Mouse (Mus musculus) limb, embryonic 13.5 days (tissue): Measurements from ENCODE around the gene Kdm1b. TPM values are rescaled to one million over a fixed set of nuclear protein-coding genes. Genes with fewer than 3 reads are reported as not detected.

Experiments
- ATAC-seq: fragments of 200-750 bp; cut with Nextera tagmentation; 2 replicates; pipeline ENCODE4 v1.8.0; 2017; ENCODE audit warnings: low read depth, moderate number of reproducible peaks, moderate TSS enrichment; ENCODE audit not compliant: low FRiP score
- H3K27ac ChIP-seq: fragments of 300-500 bp; sonication (generic); 2 replicates; pipeline ENCODE4 v1.5.1; 2015; ENCODE audit warnings: inconsistent platforms, mild to moderate bottlenecking, moderate library complexity
- H3K27me3 ChIP-seq: fragments of 300-500 bp; sonication (generic); 2 replicates; pipeline ENCODE4 v1.6.1; 2015; ENCODE audit warnings: mild to moderate bottlenecking, inconsistent platforms
- H3K36me3 ChIP-seq: fragments of 300-500 bp; sonication (generic); 2 replicates; pipeline ENCODE4 v1.6.1; 2015; ENCODE audit warnings: inconsistent platforms, mild to moderate bottlenecking, moderate library complexity
- H3K4me1 ChIP-seq: fragments of 300-500 bp; sonication (generic); 2 replicates; pipeline ENCODE4 v1.6.1; 2015; ENCODE audit warnings: inconsistent platforms
- H3K4me2 ChIP-seq: fragments of 300-500 bp; sonication (generic); replicated peaks from 2 replicates; pipeline ENCODE4 v1.6.1; 2015; ENCODE audit warnings: inconsistent platforms, mild to moderate bottlenecking, moderate library complexity
- H3K4me3 ChIP-seq: fragments of 300-500 bp; sonication (generic); 2 replicates; pipeline ENCODE4 v1.5.1; 2015; ENCODE audit warnings: moderate library complexity, mild to moderate bottlenecking, inconsistent platforms
- H3K9ac ChIP-seq: fragments of 300-500 bp; sonication (generic); 2 replicates; pipeline ENCODE4 v1.6.1; 2015; ENCODE audit warnings: mild to moderate bottlenecking, inconsistent platforms
- H3K9me3 ChIP-seq: fragments of 300-500 bp; sonication (generic); 2 replicates; pipeline ENCODE4 v1.6.1; 2016; ENCODE audit warnings: inconsistent platforms
- WGBS: fragments of 180-500 bp; shearing (Covaris S2); methylation state at CpG from one replicate; pipeline ENCODE4 v1.1.7; 2015; 5-methylcytosine and 5-hydroxymethylcytosine counted together
- polyA plus RNA-seq: library from polyadenylated mRNA; unstranded; fragments of >200 nt; fragmentation: Nextera tagmentation; extraction: Ambion mirVana; gene quantifications from 2 replicates; pipeline ENCODE4 v1.2.1, GENCODE M21; 2015

The Kdm1b gene
- polyA plus RNA-seq: 11.7 and 13.6 TPM in 2 replicates

- Histone ChIP-seq H3K4me3 (peak within 1 kb of the TSS; percentile 85), H3K36me3 (no peaks in the 10 kb centered on the region; the same call in 1 of the 2 replicates), H3K4me2 (peak within 1 kb of the TSS; percentile 92), H3K27ac (peak within 1 kb of the TSS; percentile 55; the same call in 1 of the 2 replicates), H3K27me3 (no peaks in the 10 kb centered on the region), H3K9ac (peak within 1 kb of the TSS; percentile 82), H3K9me3 (no peaks in the 10 kb centered on the region), H3K4me1 (peaks cover 14% of the 10 kb centered on the region)
- under 1% methylated on average over 48 of the region's 48 CpGs for WGBS
- ATAC-seq: peak; percentile 95
These were observed at the start of gene Kdm1b for GRCm38 (mm10) chr13:47043030-47043680. TSS of gene Kdm1b (plus strand) at chr13:47043499.

- no peak overlapping the region for H3K9ac ChIP-seq
- 75% methylated on average over 4 of the region's 4 CpGs for WGBS
- H3K4me1 ChIP-seq: no peaks in the 10 kb centered on the region
- no peak overlapping the region for H3K4me3 ChIP-seq
- ATAC-seq: no peak
- H3K36me3 ChIP-seq: no peaks in the 10 kb centered on the region
- H3K9me3 ChIP-seq: no peaks in the 10 kb centered on the region
- H3K4me2 ChIP-seq: no peak overlapping the region
- H3K27ac ChIP-seq: no peak overlapping the region
- no peaks in the 10 kb centered on the region for H3K27me3 ChIP-seq
These were observed 45.9 kb upstream of the Kdm1b start for GRCm38 (mm10) chr13:46997355-46997754.

- no peak for ATAC-seq
- Histone ChIP-seq H3K4me1 (no peaks in the 10 kb centered on the region), H3K9ac (no peak overlapping the region), H3K27ac (no peak overlapping the region), H3K4me2 (no peak overlapping the region), H3K36me3 (no peaks in the 10 kb centered on the region), H3K9me3 (no peaks in the 10 kb centered on the region), H3K4me3 (no peak overlapping the region), H3K27me3 (no peaks in the 10 kb centered on the region)
- 64% methylated on average over 5 of the region's 5 CpGs for WGBS
These were observed 43.8 kb upstream of the Kdm1b start for GRCm38 (mm10) chr13:46999498-46999897.

GRCm38 (mm10) chr13:47001590-47001989 lies 41.7 kb upstream of the Kdm1b start:
- H3K4me1 ChIP-seq: no peaks in the 10 kb centered on the region
- H3K9ac ChIP-seq: no peak overlapping the region
- no peaks in the 10 kb centered on the region for H3K27me3 ChIP-seq
- no peaks in the 10 kb centered on the region for H3K36me3 ChIP-seq
- 0 out of 2 replicates have a peak, but pooled peaks cover 5% of the 10 kb centered on the region for H3K9me3 ChIP-seq
- no peak overlapping the region for H3K4me2 ChIP-seq
- WGBS: 86% methylated on average over 4 of the region's 4 CpGs
- no peak for ATAC-seq
- H3K27ac ChIP-seq: no peak overlapping the region
- no peak overlapping the region for H3K4me3 ChIP-seq

- Histone ChIP-seq H3K4me1 (peaks cover 3% of the 10 kb centered on the region), H3K36me3 (peaks cover 5% of the 10 kb centered on the region; the same call in 1 of the 2 replicates), H3K4me2 (peak overlapping the region; percentile 99), H3K27me3 (peaks cover 20% of the 10 kb centered on the region), H3K27ac (no peak overlapping the region), H3K4me3 (peak overlapping the region; percentile 63), H3K9ac (no peak overlapping the region), H3K9me3 (peaks cover 37% of the 10 kb centered on the region)
- ATAC-seq: no peak
- WGBS: 64% methylated on average over 10 of the region's 10 CpGs
These were observed 29.6 kb upstream of the Kdm1b start for GRCm38 (mm10) chr13:47013740-47014139.

GRCm38 (mm10) chr13:47014334-47015194 lies 28.7 kb upstream of the Kdm1b start, which contains the start of gene Nhlrc1:
TSS of gene Nhlrc1 (minus strand) at chr13:47014850.
- H3K4me1 ChIP-seq: peaks cover 3% of the 10 kb centered on the region
- peaks cover 34% of the 10 kb centered on the region for H3K9me3 ChIP-seq
- WGBS: 2% methylated on average over 73 of the region's 73 CpGs
- no peak within 1 kb of the TSS for H3K27ac ChIP-seq
- peaks cover 20% of the 10 kb centered on the region for H3K27me3 ChIP-seq
- H3K9ac ChIP-seq: peak within 1 kb of the TSS; percentile 71
- peak within 1 kb of the TSS; percentile 99 for H3K4me2 ChIP-seq
- peak within 1 kb of the TSS; percentile 63 for H3K4me3 ChIP-seq
- peak; percentile 83 for ATAC-seq
- H3K36me3 ChIP-seq: peaks cover 5% of the 10 kb centered on the region; the same call in 1 of the 2 replicates

- H3K4me1 ChIP-seq: peaks cover 3% of the 10 kb centered on the region
- peaks cover 5% of the 10 kb centered on the region; the same call in 1 of the 2 replicates for H3K36me3 ChIP-seq
- H3K9me3 ChIP-seq: peaks cover 28% of the 10 kb centered on the region
- WGBS: 60% methylated on average over 5 of the region's 5 CpGs
- peak overlapping the region; percentile 63 for H3K4me3 ChIP-seq
- H3K4me2 ChIP-seq: peak overlapping the region; percentile 99
- no peak overlapping the region for H3K27ac ChIP-seq
- peak overlapping the region; percentile 27; the same call in 1 of the 2 replicates for H3K9ac ChIP-seq
- H3K27me3 ChIP-seq: peaks cover 20% of the 10 kb centered on the region
- no peak for ATAC-seq
These were observed 28.2 kb upstream of the Kdm1b start for GRCm38 (mm10) chr13:47015195-47015501.

GRCm38 (mm10) chr13:47017259-47017658 lies 26.0 kb upstream of the Kdm1b start:
- Histone ChIP-seq H3K4me2 (no peak overlapping the region), H3K4me3 (no peak overlapping the region), H3K36me3 (no peaks in the 10 kb centered on the region), H3K4me1 (peaks cover 3% of the 10 kb centered on the region), H3K9ac (no peak overlapping the region), H3K27ac (no peak overlapping the region), H3K9me3 (peaks cover 8% of the 10 kb centered on the region; the same call in 1 of the 2 replicates), H3K27me3 (peaks cover 20% of the 10 kb centered on the region)
- WGBS: 43% methylated on average over 5 of the region's 5 CpGs
- ATAC-seq: peak; percentile 68; the same call in 1 of the 2 replicates

GRCm38 (mm10) chr13:47019774-47020173 lies 23.5 kb upstream of the Kdm1b start:
- Histone ChIP-seq H3K9me3 (no peaks in the 10 kb centered on the region), H3K4me3 (no peak overlapping the region), H3K4me1 (no peaks in the 10 kb centered on the region), H3K4me2 (no peak overlapping the region), H3K27ac (no peak overlapping the region), H3K27me3 (no peaks in the 10 kb centered on the region; the same call in 1 of the 2 replicates), H3K36me3 (no peaks in the 10 kb centered on the region), H3K9ac (no peak overlapping the region)
- WGBS: 84% methylated on average over 7 of the region's 7 CpGs
- ATAC-seq: no peak

- Histone ChIP-seq H3K9ac (no peak overlapping the region), H3K4me1 (no peaks in the 10 kb centered on the region), H3K27me3 (no peaks in the 10 kb centered on the region; the same call in 1 of the 2 replicates), H3K36me3 (no peaks in the 10 kb centered on the region; the same call in 1 of the 2 replicates), H3K9me3 (no peaks in the 10 kb centered on the region), H3K4me3 (no peak overlapping the region), H3K4me2 (no peak overlapping the region), H3K27ac (no peak overlapping the region)
- ATAC-seq: no peak
- WGBS: 63% methylated on average over 7 of the region's 7 CpGs
These were observed 22.5 kb upstream of the Kdm1b start for GRCm38 (mm10) chr13:47020798-47021197.

GRCm38 (mm10) chr13:47030376-47031107 lies 12.8 kb upstream of the Kdm1b start:
- H3K4me2 ChIP-seq: no peak overlapping the region
- H3K27ac ChIP-seq: no peak overlapping the region
- no peaks in the 10 kb centered on the region for H3K9me3 ChIP-seq
- peaks cover 8% of the 10 kb centered on the region; the same call in 1 of the 2 replicates for H3K4me1 ChIP-seq
- peaks cover 7% of the 10 kb centered on the region; the same call in 1 of the 2 replicates for H3K36me3 ChIP-seq
- WGBS: 81% methylated on average over 17 of the region's 17 CpGs
- H3K9ac ChIP-seq: no peak overlapping the region
- no peak for ATAC-seq
- H3K4me3 ChIP-seq: no peak overlapping the region
- no peaks in the 10 kb centered on the region for H3K27me3 ChIP-seq
